Mouse (Mus musculus): ENCODE measurements around the gene Ddb2.

The Ddb2 gene

DNA sequence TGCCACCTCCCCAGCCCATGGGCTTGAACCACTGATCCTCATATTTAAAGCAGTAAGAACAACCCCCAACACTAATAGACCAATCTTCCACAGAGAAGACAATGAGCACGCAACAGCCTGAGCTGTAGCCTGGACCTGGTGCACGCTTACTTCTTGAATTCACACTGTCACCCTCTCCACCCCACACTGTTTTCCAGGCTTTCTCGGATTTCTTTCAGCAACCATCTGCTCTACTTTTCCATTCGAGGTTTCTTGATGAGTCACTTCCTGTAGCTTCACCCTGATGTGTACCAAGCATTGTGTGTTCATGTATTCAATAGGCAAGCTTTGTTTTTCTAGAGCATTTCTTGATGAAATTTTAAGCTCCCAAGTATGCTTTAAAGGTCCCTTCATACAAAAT, 49.4 kb downstream of the Ddb2 start:
- DNase-seq (ENCODE audit: low read depth) = peak; percentile 61

DNA sequence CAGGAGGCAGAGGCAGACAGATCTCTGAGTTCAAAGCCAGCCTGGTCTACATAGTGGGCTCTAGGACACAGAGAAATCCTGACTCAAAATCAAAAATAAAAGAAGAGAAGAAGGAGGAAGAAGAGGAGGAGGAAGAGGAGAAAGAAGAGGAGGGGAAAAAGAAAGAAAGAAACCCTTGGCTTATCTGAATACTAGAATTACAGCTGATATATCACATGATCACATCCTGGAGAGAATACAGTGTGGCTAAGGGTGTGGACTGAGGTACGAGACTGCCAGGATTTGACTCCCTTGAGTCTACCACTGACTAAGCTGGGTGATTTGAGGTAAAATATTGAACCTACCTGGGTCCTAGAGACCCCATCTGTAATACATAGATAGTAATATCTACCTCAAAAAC, 50.6 kb downstream of the Ddb2 start:
- DNase-seq (ENCODE audit: low read depth) = no peak

DNA sequence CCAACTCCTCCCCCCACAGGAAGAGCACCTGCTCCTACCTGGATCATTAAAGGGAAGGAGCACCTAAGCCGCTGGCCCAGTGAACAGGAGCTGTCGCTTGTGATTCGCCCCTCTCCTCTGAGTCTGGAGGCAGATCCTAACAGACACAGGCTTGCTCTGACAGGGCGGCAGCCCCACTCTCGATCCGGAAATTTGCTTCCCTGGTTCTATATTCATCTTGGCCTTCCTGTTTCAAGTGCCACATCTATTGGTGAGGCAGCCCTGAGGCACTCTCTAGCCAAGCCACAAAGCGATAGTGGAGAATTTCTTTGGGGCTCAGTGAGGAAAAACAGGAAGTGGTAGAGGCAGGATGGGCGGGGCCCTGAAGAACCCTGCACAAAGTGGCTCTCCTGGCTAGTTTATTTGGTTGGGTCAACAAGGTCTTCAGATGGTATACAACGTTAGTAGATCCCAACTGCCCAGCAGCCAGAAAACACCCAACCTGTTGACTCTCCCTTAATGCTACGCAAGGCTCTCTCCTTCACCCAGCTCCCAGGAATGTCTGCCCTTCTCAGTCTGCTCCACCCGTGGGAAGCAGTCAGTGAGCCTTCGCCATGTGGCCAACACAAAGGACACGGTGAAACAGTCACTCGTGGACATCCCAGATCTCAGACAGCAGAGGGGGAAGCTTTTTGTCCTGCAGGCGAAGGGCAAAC, 52.9 kb downstream of the Ddb2 start, which contains the start of gene Madd:
Madd (minus strand) TSS at position 127 of the 695 bp plus-strand sequence.
- DNase-seq (ENCODE audit: low read depth) = peak; percentile 86

DNA sequence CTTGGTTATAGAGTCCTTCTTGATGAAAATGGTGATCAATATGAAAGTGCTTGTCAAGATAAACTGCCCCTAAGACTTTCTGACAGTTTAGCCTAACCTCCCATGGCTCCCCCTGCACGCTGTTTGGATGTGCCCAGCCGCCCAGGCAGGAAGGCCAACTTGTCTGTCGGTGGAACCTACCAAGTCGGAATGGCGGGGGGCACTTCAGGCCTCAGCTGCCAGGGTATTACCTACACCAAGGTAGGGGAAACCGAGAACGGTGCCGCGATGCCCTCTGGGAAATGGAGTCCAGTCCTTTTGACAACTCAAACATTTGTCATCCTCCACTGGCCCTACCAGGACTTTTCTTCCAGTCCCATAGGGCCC, 53.7 kb downstream of the Ddb2 start:
- peak; percentile 98 for DNase-seq (ENCODE audit: low read depth)

DNA sequence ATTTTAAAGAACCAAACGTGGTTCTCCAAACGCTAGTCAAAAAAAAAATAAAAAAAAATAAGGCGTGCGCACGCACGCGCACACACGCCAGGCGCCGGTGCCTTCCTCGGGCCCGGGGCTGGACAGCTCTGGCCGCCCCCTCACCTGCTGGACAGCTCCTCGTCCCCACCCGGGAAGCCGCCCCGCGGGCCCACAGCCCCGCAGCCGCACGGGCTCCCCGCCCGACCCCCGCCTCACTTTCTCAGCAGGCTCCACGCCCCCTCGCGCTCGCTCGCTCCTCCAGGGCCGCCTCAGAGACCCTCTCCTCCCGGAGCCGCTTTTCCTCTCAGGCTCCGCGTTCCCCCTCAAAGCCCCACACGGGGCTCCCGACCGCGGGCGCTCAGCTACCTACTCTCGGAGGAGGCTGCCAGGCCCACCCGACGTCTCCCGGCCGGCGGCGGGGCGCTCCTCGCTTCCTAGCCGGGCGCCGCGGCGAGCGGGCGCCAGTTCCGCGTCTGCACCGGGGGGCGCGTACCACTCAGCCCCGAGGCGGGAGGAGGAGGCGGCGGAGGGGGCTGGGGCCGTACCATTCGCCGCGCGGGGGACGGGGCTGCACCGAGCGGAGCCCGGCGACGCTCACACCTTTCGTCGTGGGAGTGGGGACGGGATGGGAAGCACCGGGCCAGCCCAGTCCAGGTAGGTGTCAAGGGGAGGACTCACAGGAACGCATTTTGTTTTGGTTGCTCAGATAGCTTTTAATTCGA, 54.2 kb downstream of the Ddb2 start:
- DNase-seq (ENCODE audit: low read depth) = no peak

DNA sequence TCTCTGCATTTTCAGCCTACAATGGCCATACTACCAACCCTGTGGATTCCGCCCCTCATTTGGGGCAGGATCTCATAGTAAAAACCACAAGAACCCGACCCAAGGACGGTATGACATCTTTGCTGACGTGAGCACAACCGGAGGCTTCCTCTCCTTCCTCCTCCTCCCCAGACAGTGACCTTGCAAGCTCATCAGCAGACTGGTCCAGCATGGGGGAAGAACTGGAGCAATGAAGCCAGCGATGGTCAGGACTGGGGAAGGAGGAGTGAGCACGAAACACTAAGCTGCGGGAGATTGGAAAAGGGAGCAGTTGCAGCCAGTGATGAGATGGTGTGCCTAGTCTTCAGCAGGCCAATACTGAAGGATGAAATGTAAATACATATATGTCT, 54.8 kb downstream of the Ddb2 start:
- DNase-seq (ENCODE audit: low read depth) = peak; percentile 65

DNA sequence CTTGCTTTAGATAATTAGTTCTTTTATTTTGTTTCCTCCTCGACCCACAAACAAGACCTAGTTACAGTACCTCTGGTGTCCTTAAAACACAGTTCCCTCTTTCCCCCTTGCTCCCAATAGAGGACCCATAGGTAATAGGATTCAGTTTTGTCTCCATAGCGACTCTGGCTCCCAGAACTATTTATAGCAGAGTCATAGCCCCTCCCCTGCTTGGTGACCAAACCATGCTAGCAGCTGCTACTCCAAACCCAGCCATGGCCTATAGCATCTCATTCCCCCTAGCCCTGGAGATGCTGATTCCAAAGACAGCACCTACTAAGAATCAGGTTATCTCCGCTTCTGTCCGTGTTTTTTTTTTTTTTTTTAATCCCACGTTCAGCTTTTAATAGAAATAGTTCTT, 56.1 kb downstream of the Ddb2 start:
- no peak for DNase-seq (ENCODE audit: low read depth)

DNA sequence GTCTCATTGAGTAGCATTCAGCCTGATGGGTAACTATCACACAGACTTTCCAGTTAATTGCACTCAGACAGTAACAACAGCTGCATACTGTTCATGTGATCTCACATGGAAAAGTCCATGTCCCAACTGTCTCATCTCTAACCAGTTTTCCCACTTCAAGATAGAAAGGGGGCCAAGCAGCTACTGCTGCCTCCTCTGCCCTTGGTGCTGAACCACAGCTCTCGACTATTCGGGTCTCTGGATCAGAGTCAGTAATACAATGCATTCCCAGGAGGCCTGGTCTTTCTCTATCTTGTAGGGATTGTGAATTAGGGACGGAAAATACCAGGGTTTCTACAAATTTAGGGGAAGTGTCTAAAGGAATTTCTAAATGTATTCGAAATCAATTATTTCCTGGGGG, 57.0 kb downstream of the Ddb2 start:
- DNase-seq (ENCODE audit: low read depth) = no peak

DNA sequence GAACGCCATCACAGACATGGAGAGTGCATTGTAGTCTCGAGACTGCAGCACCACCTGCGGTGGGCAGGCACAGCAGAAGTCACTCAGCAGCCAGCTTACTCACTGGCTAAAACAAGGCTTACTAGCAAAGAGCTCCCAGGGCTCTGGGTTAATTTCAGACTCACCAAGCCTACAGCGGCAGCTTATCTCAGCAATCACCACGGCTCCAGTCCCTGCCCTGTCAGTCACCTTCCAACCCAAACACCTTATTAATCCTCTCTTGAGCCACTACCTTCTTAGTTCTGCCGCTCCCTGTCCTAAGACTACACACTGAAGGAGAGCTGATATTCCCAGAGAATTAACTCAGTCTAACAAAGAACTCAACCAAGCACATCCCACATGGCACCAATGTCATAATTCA, 60.5 kb downstream of the Ddb2 start:
- DNase-seq (ENCODE audit: low read depth) = no peak

DNA sequence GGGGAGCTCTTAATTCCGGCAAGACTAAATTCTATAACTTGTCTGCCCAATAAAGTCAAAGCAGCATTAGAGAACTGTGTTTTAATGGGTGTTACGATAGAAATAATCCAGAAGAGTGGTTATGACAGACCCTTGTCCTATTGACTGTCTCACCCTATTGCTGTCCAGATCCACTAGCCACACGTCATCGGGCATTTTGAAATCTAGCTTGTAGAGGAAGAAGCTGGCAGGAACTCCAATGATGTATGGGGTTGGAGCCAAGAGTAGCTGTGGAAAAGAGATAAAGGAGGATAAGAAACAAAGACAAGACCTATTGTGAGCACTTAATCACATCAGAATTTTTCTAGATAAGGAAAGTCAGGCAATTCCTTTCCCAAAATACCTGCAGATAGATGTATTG, 61.3 kb downstream of the Ddb2 start:
- no peak for DNase-seq (ENCODE audit: low read depth)

DNA sequence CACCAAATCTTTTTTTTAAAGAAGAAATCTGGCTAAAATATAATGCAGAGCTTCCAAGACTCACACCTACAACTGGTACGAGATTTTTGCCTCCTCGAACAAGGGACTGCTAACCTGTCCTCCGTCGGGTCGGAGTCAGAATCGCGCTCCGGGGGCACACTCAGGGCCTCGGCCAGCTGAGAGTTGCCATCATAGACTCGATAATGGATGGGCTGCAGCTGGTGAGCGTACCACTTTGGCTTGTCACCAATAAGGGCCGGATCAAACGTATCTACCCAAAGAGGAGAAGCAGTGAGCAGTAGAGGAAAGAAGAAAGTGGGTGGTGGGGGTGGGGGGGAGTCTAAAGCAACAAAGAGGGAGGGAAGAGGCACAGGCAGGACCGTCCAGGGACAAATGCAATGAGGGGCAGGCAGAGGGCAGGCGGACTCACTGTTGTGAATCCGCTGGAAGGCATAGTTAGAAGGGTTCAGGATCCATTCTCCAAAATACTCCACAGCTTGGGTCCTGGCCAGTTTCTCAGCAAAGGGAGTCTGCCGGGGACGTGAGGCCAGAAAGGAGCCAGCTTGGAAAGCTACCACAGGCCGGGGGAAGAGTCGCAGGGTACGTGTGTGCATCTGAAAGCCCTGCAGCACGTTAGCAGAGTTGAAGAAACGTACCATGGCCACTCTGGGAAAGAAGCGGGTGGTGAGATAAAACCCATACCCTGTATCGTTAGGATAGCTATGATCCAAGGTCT, 67.0 kb downstream of the Ddb2 start:
- DNase-seq (ENCODE audit: low read depth) = no peak

DNA sequence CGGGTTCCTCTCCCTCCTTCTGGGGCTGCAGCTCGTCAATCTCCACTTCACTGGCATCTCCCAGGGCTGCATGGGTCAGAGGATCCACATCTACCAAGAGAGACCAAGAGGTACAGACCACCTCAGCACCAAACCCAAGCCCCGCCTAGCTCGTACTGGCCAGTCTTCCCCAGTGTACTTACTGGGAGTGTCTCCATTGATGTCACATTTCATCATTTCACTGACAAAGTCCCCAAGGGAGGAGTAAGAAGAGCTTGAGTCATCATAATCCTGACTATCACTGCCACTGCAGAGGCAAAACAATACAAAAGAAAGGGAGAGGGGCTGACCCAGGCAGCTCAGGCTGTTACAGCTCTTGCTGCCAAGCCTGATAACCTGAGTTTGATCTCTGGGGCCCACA, 69.2 kb downstream of the Ddb2 start:
- DNase-seq (ENCODE audit: low read depth) = no peak

DNA sequence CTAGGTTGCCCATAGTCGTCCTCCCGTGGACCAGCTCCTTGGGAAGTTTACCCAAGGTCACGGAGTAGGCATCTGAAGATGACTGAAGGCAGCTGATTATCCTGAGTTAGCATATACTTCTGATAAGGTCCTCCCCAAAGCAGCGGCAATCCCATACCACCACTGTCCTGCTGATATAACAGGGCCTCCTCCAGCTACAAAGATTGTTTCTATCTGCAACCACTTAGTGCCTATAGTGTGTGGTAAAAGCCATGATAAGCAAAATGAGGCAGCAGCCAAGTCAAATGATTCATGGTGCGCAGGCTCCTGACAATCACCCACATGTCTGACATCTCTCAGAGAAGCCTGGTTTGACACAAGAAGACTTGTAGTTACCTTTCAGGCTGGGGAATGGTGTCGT, 71.8 kb downstream of the Ddb2 start:
- no peak for DNase-seq (ENCODE audit: low read depth)

DNA sequence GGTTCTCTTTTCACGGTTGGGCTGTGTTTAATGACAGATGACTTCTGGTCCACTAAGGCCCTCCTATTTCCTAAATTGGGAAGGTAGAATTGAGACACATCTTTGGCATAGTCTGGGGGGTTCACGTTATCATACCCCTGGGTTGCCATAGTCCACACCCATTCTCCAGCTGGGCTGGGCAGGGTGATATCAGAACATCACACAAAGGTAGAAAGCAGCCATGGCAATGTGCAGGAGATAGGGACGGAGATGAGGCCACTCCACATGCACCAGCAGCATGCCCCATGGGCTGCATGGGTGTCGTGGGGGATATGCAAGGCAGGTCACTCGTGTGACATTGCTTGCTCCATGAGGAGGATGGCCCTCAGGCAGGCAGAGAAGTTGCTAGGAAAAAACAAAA, 73.2 kb downstream of the Ddb2 start:
- DNase-seq (ENCODE audit: low read depth) = no peak

DNA sequence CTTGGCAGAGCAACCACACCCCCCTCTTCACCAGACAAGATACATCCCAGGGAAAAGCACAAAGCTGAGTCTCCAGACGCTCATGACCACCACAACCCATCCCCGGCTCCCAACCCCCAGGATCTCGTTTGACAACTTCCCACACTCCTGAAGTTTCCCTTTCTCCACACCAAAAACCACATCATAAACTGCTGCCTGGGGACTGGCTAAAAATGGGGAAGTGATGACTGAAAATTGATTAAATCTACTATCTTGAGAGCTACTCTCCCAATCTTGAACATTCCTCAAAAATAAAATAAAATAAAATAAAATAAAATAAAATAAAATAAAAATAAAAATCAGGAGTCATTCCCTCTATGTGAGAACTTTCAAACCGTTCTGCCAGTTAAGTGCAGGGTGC, 73.8 kb downstream of the Ddb2 start:
- no peak for DNase-seq (ENCODE audit: low read depth)
